Mouse (Mus musculus) erythroid progenitor cell, adult 5-6 weeks (primary cell): ENCODE results near the gene Slc5a10. TPM values are rescaled to one million over a fixed set of nuclear protein-coding genes. Genes with fewer than 3 reads are reported as not detected.

Experiments used
- ATAC-seq: replicated peaks from 2 replicates; pipeline ENCODE4 v1.8.0; 2016; ENCODE audit warnings: moderate number of reproducible peaks, mild to moderate bottlenecking, moderate TSS enrichment, inconsistent platforms; ENCODE audit not compliant: poor library complexity, low FRiP score, severe bottlenecking
- total RNA-seq, 2 experiments: library from RNA; stranded (forward) in 1 of 2; stranded (reverse) in 1 of 2; fragments of 150-400 nt in 1 of 2; fragments of 186-747, 209-891 nt in 1 of 2; gene quantifications; 2 replicates each; pipeline versions ENCODE4 v1.2.3 to v1.2.4; 2015 to 2017; ENCODE audit warnings: low replicate concordance in 2 of 2

Slc5a10 gene
- total RNA-seq, 2 experiments from 2014 or later = not detected

DNA sequence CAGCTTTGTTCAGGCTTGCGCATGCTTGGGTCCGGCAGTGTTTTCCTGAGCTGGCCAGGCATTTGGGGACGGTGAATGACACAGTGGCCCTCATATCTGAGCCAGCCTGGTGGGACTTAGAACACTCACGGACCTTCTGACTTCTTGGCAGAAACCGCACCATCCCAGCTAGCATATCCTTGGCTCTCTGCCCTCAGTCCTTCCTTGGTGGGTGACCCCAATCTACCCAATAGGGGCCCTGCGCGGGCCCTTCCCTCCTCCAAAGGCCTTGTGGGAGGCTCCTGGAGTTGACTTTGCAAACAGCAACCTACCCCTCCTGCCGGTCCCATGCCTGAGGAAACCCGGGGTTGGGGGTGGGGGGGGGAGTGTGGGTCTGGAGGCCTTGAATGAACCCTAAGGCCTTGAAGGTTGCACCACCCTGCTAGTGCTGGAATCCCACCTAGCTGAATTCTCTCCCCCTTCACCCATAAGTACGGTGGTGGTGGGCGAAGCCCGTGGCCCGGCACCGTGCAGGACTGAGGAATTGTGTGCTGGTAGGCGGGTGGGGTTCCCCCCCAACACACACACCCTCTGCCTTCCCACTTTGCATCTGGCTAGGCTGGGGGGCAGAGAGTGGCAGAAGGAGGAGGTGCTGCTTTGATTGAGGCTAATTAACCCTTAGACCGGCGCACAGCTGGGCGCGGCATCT, 46.3 kb downstream of the Slc5a10 start:
- no peak for ATAC-seq

DNA sequence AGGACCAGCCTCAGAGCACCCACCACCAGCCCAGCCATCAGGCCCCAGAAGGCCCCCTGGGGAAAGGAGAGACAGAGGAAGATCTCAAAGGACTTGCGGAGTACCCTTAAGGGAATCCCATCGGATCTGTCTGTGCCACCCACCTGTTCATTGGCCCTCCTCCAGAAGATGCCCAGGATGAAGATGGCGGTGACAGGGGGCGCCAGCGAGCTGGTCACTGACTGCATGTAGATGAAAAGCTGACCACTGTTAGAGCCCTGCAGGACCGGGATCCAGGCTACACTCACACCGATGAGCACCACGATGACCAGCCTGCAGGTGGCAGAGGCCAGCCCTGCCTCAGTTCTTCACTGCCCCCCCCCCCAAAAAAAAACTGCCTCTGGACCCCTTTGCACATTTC, 46.9 kb downstream of the Slc5a10 start:
- no peak for ATAC-seq

DNA sequence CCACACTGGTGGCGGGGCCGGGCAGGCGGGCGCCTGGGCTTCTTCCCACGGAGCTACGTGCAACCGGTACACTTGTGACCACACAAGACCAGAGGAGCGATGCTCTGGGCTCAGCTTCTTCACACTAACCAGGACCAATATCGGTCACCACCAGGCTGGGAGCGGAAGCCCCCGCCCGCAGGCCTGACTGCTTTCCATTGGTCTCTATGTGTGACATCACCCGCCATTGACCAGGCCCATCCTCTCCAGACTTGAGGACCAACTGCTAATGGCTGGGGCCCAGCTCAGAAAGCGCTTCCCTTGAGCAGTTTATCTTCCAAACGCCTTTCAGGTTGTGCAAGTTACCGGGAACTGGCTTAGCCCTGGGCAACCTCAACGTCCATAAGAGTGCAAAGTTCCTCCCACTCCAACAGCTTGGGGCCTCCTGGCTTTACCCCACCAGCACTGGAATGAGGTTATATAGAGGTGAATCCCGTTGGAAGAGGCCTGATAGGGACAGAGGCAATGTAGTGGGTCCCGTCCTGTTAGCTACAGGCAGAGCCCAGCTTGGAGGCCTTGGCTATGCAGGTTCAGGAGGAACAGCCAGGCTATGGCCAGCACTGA, 48.7 kb downstream of the Slc5a10 start:
- no peak for ATAC-seq

DNA sequence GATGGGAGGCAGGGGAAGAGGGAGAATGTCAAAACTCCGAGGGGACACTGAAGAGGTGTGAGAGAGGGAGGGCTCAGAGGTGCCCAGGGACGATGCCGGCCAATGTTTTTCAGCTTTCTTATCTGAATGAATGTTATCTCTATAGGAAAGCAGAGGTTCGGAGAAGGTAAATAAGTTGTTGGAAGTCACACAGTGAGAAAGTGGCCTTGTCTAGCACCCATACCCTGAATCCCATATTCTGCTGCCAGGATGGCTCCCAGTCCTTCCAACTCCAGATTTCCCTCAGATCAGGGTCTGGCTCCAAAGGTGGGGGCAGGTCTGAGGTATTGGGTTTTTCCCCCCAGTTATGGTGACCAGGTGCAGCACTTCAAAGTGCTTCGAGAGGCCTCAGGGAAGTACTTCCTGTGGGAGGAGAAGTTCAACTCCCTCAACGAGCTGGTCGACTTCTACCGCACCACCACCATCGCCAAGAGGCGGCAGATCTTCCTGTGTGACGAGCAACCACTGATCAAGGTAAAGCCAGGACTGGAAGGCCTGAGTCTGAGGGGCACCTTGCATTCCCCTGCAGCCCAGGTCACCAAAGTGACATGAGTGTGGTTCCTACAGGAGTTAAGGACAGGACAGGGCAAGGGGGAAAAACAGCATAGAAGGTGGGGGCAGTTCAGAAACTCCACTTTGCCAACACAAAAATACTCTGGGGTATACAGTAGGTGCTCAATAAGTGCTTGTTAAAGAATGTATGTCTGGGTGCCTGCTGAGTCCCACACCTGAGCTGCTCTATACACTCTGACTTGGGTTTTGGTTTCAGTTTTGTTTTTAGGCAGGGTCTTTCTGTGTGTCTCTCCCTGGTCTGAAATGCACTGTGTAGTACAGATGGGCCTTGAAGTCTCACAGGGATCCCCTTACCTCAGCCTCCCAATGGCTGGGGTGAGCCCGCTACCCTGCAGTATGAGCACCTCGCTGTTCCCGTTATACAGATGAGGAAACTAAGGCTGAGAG, 50.8 kb downstream of the Slc5a10 start:
- ATAC-seq = no peak

DNA sequence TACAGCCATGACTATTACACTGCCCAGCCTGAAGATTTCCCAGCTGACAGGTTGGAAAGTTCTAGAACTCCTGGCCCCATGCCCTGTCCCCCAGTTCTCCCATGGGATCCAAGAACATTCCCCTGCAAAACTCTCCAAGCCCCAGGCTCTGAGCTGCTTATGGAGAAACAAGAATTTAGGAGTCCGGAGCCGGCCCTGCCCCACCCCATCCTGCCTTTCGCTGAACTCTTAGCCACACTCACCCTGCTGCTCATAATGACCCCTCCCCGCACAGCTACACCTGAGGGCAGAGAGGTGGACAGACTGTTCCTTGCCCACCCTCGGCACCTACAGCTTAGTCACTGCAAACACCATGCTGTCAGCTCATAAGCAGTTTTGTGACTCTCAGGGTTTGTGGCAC, 52.8 kb downstream of the Slc5a10 start:
- no peak for ATAC-seq

DNA sequence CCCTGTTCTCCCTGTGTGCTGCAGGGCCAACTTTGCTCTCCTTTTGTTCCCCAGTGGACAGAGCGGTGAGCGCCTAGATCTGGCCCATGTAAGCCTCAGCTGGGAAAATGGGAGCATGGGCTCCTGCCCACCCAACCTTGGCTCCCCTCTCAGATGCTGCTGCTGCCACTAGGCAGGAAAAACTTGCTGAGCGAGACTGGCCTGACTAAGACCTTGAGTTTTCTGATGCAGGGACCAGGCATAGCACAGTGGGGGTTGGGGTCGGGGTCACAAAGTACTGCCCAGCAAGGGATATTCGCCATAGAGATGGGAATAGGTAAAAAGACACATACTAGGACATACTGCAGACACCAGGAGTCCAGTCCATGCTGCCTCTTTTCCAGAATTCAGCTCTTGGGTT, 53.4 kb downstream of the Slc5a10 start:
- no peak for ATAC-seq

DNA sequence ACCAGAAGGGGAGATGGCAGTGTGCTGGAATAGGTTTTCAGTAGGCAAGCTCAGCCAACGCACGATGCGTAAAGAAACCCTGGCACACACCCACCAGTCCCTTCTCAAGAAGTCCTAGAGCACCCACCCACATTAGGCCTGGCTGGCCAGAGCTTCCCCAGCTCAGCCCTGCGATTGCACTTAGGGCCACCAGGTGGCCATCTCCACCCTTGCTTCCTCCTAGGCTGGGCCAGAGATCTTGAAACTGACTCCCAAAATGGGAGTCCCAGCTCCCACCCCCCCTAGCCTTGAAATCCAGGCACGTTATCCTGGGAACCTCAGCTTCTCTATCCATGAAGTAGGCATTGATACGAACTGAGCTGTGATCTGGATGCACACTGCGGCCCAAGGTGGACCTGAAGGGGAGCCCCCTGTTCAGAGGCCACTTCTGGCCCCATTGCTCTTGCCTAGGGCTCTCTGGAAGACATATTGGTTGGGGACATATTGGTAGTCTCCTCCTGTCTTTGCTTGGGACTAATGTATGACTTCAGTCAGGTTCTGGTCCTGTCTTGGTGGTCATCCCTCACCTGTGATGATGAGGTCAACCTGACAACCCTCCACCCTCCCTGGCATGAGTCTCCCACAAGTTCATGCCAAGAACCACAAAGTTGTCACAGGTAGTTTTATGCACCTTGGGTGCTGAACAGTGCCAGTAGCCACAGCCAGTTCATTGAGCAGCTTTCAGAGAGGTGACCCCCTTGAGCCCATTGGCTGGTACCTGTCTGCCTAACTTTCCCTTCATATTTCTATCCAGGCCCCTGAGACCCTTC, 54.4 kb downstream of the Slc5a10 start:
- 0 out of 2 replicates have a peak, but pooled peaks have one; percentile 37 for ATAC-seq

DNA sequence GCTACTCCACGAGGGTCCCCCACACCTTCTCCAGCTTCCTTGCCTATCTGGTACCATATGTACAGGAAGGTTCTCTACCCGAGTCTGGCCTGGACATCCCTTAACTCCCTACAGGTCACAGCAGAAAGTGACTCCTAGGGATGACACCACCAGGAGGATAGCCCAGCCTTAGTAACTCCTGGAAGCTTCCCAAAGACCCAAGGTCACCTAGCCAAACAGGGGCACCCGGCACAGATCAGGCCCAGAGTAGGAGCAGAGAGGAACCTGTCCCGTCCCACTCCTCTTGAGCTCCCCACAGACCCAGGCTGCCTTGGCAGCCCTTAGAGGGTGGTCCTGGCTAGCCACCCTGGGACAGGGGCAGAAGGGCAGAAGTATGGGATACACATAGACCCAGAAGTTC, 55.2 kb downstream of the Slc5a10 start:
- ATAC-seq = no peak

DNA sequence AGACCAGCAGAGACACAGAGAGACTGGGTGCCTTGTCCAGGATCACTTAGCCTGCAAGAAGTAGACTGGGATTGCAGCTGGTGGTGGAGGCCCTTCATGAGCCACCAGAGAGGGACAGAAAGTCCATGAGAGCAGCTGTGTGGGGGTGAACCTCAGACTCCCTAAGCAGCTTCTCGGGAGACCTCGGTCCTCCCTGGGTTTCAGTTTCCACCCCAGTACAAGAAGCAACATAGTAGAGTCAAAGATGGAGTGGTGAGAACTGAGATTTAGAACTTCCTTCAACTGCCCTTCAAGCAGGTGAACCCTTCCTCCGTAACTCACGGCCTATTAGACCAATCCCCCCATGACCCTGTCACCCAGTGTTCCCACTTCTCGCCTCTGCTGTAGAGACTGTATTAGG, 58.4 kb downstream of the Slc5a10 start:
- ATAC-seq = no peak

DNA sequence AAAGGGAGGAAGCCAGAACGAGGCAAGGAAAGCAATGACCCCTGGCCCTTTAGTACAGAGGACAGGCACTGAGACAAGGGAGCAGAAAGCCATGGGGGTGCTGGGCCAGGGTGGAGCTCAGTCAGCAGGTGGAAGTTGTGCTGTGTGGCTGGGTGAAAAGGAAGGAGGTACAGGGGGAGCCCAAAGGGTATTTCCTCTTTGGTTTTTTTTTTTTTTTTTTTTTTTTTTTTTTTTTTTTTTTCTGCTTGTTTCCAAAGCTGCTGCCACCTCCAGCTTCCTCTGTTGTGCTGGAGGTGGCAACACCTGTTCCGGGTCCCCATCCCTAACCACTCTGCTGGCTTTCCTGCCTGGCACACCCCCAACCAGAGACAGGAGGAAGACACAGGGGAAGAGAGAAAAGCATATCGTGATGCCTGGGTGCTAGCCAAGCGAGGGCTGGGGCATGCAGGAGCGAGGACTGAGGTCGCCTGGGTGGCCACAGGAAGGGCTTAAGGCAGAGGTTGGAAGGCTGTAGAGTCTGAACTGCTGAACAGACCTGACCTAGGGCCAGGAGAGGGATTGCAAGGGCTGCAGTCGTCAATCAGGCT, 59.7 kb downstream of the Slc5a10 start:
- no peak for ATAC-seq

DNA sequence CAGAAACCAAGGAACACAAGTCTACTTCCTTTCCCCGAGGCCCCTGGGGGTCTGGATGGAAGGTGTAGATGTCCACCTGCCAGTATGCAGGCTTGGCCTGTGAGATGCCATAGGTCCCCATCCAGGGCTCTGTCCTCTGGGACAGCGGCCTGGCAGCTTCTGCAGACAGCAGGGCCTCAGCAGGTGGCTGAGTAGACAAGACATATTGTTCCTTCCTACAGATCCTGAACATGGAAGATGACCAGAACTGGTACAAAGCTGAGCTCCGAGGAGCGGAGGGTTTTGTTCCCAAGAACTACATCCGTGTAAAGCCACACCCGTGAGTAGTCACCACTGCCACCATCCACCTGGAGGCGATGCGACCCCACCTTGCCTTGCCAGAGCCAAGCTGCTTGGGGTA, 60.6 kb downstream of the Slc5a10 start:
- no peak for ATAC-seq

DNA sequence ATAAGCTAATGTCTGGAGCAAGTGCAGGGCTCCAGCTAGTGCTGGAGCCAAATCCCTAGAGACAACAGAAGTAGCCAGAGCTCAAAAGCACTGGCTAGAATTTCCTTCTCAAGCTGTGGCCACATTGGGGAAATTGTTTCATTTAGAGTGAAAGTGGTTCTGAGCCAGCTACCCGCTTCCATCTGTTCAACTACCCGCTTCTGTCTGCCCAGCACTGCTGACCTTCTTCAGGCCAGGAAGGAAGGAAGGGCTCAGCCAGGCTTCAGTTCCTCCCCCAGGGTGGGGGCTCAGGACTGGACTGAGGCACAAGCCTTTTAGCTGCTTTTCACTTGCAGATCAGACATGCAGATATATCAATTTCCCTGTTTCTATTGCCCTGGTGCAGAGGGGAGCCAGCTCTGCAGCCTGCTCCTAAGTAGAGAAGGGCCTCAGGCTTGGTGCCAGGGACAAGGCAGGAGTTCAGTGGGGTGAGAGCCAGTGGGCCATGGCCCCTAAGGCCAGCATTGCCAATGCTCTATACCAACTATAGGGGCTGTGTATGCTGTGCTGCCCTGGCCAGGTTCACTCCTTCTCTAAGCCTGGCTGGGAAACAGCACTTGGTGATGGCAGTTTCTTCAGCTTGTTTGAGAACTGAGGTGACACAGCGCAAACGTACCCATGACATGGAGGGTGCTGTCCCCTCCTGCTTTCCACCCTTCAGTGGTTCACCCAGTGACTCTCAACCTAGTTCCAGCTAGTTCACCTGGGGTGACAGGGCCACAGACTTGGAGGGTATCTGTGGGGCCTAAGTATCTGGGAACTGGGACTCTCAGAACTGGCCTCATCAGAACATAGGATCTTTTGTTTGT, 61.4 kb downstream of the Slc5a10 start:
- ATAC-seq = no peak

DNA sequence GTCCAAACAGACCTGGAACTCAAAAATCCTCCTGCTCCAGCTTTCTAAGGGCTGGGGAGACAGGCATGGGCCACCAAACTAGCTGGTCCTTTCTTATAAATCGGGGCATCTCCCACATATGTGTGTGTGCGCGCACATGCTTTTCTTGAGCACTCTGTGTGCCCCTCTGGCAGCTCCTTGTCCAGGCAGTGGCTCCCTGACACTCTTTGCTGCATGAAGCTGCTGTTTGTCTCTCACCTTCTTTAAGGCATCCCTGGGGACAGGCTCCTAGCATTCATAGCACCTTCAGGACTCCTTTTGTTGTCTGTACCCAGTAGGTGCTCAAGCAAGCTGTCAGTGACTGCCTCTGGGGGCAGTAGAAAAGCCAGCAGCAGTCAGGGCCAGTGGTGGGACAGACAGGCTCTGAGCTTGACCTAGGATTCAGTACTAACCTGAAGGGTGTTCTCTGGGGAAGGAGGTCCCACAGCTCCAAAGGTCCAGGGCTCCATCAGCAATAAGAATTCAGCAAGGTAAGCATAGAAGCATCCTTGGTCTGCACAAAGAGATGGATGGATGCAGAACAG, 62.2 kb downstream of the Slc5a10 start:
- ATAC-seq = no peak

DNA sequence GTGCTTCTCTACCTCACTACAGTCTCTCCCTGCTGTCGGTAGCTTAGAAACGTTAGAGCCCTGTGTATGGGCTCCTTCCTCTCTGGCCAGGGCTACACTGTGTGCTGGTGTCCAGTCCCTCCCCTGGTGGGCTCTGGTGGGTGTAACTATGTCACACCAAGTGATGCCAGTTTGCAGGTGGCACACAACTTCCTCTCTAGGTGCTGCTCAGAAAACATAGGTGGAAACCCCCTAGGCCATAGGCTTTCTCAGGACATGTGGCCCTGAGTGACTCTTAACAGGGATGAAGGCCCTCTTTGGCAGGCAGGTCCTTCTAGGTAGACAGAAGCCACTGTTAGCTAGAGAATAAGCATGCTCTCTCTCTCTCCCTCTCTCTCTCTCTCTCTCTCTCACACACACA, 63.2 kb downstream of the Slc5a10 start:
- ATAC-seq = no peak

DNA sequence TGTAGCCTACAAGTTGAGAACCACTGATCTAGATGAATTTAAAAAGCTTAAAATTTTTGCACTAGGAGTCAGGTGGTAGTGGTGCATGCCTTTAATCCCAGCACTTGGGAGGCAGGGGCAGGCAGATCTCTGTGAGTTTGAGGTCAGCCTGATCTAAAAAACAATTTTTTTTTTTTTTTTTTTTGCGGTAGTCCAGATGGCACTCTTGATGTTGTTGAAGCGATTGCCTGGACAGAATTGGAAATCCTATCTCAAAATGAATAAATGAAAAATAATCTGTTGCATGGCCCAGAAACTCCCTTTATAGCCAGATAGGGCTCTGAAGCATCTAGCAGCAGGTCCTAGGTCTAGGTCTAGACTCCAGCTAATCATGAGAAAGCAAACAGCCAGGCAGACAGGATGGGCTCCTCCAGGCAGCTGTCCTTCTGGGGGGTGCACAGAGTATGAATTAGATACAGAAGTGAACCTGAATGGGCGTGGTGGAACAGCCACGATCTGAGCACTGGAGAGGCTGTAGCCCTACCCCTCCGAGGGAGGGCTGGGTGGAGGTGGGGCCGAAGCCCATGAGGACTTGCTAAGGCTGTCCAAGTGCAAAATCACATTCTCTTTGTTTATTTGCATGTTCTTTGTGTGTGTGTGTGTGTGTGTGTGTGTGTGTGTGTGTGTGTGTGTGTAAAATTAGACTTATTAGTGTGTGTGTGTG, 64.3 kb downstream of the Slc5a10 start:
- ATAC-seq = no peak

DNA sequence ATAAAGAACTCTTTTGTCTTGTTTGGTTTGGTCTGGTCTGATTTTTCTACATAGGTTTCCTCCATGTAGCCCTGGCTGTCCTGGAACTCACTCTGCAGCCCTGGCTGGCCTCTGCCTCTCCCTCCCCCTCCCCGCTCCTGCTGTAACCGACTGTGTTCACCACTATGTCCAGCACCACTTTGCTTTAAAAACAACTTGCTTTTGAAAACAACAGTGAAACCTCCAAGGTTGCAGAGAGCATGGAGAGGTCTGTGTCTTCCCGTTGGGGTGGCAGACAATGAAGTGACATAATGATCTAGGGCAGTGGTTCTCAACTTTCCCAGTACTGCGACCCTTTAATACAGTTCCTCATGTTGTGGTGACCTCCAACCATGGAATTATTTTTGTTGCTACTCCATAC, 65.0 kb downstream of the Slc5a10 start:
- ATAC-seq = no peak

DNA sequence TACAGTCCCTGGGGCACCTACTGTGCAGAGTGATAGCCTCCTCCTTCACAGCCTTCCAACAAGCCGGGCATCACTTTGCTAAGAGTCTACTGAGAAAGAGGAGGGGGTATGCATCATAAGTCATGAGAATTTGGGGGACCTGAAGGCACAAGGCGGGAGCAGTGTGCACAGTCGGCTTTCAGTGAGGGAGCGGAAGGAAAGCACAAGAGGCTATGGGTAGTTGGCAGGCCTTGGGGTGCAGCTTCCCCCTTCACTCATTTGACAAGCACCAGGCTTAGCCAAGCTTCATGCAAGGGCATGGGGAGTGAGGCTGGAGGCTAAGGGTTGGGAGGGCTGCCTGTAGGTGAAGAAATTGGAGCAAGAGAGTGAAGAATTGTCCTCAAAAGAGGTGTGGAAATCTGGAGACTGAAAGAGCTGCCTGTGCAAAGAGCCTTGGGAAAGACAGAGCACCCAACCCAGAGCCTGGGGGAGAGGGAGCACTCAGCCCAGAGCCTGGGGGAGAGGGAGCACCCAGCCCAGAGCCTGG, 65.8 kb downstream of the Slc5a10 start:
- no peak; the same call in 1 of the 2 replicates for ATAC-seq
